Mouse (Mus musculus) c-Kit-negative CD71-positive TER-119-positive erythroid progenitor cells, embryonic 14.5 days (primary cell): ENCODE measurements around the gene Zmiz1.

Experiments
- DNase-seq: peaks from one replicate; pipeline ENCODE4 v3.0.0-alpha.2; 2013; ENCODE audit warnings: low read depth, low spot score

The Zmiz1 gene

GRCm38 (mm10) chr14:25511564-25511963 lies 52.6 kb downstream of the Zmiz1 start:
- DNase-seq, result no peak

DNA sequence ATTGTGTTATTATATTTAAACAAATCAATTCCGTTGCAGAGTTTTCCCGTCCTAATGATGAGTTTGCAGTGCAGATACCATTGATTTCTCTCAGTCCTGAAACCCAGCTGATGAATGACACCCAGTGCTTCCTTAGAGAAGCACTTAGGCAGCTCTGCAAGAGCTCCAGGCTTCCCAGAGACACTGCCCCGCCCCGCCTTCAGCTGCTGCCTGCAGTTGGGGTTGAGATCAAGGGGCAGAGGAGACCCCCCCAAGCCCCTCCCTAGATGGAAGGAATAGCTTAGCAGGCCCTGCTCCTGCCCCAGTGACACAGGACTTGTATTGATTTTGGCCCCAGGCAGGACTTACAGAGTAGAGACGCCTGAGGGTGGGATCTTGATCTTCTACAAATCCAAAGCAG lies 53.0 kb downstream of the Zmiz1 start:
- DNase-seq, result no peak

- no peak for DNase-seq
Measured at GRCm38 (mm10) chr14:25512803-25513202, 53.8 kb downstream of the Zmiz1 start.

- no peak for DNase-seq
Measured at GRCm38 (mm10) chr14:25513496-25513895, 54.5 kb downstream of the Zmiz1 start.

- no peak for DNase-seq
Measured at GRCm38 (mm10) chr14:25514943-25515512, 56.0 kb downstream of the Zmiz1 start.

DNA sequence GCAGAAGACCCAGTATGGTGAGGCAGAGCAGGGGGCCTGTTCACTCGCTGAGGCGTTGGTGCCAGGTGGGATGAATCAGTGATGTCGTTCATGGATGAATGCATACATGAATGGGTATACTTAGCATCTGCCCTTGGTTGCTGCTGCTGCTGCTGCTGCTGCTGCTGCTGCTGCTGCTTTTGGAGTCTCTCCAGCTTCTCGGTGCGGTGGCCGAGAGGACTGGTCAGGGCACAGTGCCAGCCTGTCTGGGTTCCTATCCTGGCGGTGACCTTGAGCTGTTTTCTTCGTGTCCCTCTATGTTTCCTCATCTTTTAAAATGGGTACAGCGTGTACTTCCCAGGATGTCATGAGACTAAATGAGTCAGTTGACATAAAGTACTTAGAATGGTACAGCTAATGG lies 56.9 kb downstream of the Zmiz1 start:
- no peak for DNase-seq

DNA sequence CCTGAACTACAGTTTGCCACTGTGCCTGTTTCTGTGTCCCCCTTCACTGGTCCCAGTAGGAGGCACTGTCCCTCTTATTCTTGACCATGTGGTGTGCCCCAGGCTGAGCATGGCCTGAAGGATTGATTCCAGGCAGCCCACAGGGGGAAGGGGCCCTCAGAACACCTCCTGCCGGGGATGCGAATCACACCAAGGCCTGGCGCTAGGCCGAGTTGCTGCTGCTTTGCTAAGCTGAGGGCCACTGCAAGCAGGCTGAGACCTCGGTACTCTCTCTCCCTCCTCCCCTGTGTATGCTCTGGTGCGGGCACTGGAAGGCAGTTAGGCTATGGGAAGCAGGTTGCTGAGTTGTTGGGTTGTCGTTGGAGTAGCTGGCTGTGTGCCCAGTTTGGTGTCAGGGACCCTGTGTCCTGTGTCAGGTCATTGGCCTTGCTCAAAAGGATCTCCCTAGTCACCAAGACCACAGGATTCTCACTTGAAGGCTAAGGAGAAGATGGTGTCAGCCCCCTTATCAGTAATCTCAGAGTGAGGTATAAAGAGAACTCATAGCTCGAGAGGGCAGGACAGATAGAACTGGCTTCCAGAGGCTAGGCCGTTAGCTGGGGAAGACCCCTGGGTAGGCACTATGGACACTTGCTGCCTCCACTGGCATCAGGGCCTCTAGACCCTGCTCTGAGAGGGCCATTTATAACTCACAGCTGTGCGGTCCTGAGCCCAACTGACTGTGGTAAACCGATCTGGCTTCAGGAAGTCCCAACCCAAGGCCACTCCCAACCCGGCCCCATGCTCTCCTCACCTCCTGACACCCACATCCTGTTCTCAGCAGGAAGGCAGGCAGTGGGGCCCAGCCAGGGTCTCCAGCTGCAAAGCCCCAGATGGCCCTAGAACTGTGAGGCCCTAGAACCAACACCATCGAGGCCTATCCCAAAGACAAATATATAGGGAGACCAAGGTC lies 57.9 kb downstream of the Zmiz1 start:
- DNase-seq, result no peak

DNA sequence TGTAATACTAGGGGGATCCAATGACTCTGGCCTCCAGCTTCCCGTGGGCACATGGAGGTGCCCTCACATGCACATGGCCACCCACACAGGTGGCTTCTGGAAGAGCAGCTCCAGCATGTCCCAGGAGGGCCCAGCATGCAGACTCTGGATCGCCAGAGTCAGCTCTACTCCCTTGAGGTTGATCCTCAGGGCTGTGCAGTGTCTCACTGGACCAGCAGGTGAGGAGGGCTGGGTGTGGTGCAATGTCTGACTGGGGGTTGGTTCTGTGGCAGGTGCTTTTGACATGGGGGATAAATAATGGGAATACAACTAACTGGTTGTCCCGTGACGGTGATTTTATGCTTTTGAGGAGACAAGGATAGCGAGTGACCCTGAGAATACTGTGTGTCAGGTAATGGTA lies 59.7 kb downstream of the Zmiz1 start:
- no peak for DNase-seq

- no peak for DNase-seq
Measured at GRCm38 (mm10) chr14:25519656-25520055, 60.7 kb downstream of the Zmiz1 start.

DNA sequence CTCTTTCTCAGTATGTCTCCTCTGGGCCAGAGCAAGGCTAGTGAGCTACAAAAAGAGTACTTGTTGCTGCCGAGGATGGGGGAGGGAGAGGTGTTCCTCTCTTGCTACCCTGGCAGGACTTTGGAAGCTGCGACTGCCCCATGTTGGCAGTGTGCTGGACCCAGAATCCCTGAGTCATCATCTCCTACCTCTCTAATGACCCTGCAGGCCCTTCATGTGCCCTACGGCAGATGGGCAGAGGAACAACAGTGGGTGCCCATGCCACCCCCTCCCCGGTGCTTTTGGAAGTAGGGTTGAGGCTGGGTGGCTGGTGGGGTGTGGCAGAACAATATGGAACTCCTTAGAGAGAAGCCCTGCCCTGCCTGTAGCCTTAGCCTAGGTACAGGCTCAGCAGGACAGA lies 61.6 kb downstream of the Zmiz1 start:
- DNase-seq, result no peak

DNA sequence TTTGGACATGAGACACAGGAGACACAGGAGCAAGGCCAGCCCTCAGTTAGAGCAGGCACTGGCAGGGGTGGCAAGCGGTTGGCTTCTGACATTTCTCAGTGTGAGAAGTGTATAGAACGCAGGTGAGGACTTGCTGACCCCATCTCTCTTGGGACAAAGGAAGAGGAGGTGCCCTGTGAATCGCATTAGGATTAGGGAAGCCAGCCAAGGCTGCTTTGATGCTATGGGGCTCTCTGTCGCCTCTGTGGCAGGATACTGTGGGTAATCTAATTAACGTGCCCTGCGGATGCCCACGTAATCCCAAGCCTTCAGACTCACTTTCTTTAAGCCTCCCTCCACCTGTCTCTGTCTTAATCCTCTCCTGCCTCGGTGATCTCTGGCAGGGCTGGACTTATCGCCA lies 62.0 kb downstream of the Zmiz1 start:
- no peak for DNase-seq

- no peak for DNase-seq
Measured at GRCm38 (mm10) chr14:25521500-25521899, 62.5 kb downstream of the Zmiz1 start.

GRCm38 (mm10) chr14:25522415-25522814 lies 63.4 kb downstream of the Zmiz1 start:
- DNase-seq, result peak; percentile 43

DNA sequence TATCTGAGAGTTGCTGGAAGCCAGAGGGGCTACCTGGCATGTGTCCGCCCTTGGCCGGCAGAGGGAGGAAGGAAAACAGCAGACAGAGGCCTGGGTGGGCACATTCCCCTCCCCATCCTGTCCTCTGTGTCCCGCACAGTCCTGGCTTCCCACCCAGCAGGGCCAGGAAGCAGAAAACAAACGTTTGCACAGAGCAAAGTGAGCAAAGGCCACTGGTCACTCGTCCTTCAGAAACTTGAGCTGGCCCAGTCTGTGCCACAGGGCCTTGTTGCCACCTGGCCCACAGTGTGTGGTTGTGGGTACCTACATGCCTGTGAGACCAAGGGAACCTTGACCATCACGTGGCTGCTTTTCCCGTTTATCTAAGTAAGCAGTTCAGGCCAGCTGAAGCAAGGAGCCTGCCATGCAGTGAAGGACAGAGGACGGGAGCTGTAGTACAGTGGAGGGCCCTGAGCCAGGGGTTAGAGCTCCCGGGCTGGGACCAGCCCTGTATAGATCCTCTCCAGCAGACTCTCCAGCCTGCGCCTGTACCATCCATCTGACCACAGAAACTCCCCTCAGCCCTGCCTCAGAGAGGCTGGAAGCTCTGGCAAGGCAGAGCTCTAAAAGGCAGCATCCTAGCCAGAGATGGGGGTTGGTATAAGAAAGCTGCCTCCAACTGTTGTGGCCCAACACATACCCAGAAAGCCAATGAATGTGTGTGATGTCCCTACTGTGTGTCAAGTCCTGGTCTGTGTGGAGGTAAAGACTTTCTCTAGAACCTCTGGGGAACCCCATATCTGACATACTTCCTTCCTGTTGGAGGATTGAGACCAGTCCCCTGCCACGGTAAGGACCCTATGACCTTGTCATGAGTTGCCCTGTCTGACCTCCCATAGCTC lies 64.5 kb downstream of the Zmiz1 start:
- DNase-seq, result no peak

DNA sequence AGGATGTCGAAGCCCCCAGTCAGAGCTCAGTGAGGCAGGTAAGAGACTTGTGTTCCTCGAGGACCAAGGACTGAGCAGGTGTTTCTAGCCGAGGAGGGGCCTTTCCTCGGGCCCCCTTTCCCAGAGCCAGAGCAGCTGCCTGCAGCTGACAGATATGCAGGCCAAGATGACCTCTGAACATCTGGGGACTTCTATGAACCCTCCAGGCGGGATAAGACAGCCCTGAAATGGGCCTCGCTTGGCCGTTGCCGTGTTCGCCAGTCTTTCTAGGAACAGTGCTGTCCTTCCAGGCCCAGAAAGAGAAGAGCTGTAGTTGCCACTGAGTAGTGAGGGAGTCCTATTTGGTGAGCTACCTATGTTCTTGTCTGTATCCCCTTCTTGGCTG lies 65.1 kb downstream of the Zmiz1 start:
- DNase-seq, result no peak

- no peak for DNase-seq
Measured at GRCm38 (mm10) chr14:25524884-25525283, 65.9 kb downstream of the Zmiz1 start.

DNA sequence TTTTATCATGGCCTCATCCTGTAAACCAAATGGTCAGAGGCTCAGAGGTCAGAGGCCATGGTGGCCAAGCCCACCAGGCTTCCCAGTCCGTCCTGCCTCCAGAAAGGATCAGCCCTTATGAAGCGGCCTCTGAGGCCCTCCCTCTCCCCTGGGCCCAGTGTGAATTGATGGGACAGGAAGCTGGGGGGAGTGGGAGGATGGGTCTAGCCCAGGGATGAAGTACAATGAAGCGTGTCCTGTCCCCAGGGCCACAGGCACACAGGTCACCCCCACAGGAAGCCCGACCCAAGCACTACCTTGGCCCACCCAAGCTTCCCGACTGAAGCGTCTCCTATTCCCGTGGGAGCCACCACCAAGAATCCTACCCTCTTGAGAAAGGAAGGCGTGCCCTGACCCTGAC lies 66.7 kb downstream of the Zmiz1 start:
- no peak for DNase-seq

GRCm38 (mm10) chr14:25526872-25527271 lies 67.9 kb downstream of the Zmiz1 start:
- DNase-seq, result no peak

- DNase-seq, result no peak
Measured at GRCm38 (mm10) chr14:25527321-25527720, 68.3 kb downstream of the Zmiz1 start.

DNA sequence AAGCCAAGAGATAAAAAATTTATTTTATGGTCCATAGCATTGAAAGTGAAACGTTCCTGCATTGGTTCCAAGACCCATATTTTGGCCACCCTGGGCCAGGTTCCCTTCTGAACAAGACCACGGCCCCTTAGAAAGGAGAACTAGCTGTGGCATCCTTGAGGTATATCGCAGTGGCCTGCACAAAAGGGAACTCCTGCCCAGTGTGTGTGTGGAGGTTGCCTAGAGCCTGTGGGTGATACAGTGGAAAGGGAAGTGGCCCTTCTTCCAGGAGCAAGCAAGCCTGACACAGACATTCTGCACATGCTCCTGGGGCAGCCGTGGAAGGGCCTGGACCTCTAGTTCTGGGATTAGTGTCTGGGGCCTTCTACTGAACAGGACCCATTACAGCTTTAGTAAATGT lies 71.4 kb downstream of the Zmiz1 start:
- no peak for DNase-seq

DNA sequence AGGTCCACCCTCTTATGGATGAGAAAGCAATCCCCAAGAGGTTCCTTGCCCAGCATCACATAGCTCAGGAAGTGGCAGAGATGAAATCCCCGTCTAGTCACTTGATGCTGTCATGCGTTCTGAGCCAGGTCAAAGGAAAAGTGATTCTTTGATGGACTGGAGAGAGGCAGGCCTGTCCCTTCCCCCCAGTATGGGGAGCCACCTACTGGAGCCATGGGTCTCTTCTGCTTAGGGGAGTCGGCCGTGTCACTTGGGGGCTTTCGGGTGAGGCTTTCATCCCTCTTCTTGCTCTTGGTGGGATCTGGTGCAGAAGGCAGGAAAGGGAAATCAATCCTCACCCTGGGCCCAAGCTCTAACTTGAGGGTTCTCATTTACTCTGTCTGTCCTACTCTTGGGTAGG lies 71.8 kb downstream of the Zmiz1 start:
- no peak for DNase-seq

GRCm38 (mm10) chr14:25533010-25533409 lies 74.0 kb downstream of the Zmiz1 start:
- DNase-seq, result no peak
